Mouse (Mus musculus) midbrain, embryonic 11.5 days (tissue): ENCODE data around the gene Vim. TPM values are rescaled to one million over a fixed set of nuclear protein-coding genes. Genes with fewer than 3 reads are reported as not detected.
"Not testable (repeated sequence)": the region's sequence is repeated elsewhere in the genome, so short reads cannot be mapped to it uniquely, and the experiment has no call there.

Experiments used
- ATAC-seq: fragments of 200-750 bp; cut with Nextera tagmentation; 2 replicates; pipeline ENCODE4 v1.8.0; 2017; ENCODE audit warnings: moderate TSS enrichment, moderate library complexity; ENCODE audit not compliant: low FRiP score
- DNase-seq: peaks from one replicate; pipeline ENCODE4 v3.0.0; 2015; ENCODE audit warnings: low spot score; ENCODE audit errors: missing footprints
- H3K27ac ChIP-seq: fragments of 300-500 bp; sonication (generic); 2 replicates; pipeline ENCODE4 v1.5.1; 2014; ENCODE audit warnings: low read depth, low read length
- H3K27me3 ChIP-seq: fragments of 300-500 bp; sonication (generic); 2 replicates; pipeline ENCODE4 v1.6.1; 2014; ENCODE audit warnings: mild to moderate bottlenecking, low read length, moderate library complexity, mixed read lengths; ENCODE audit not compliant: control insufficient read depth, insufficient read depth
- H3K36me3 ChIP-seq: fragments of 300-500 bp; sonication (generic); 2 replicates; pipeline ENCODE4 v1.6.1; 2014; ENCODE audit warnings: mild to moderate bottlenecking, low read length, moderate library complexity, mixed read lengths; ENCODE audit not compliant: control insufficient read depth, insufficient read depth
- H3K4me1 ChIP-seq: fragments of 300-500 bp; sonication (generic); 2 replicates; pipeline ENCODE4 v1.6.1; 2014; ENCODE audit warnings: low read length; ENCODE audit not compliant: control insufficient read depth, insufficient read depth
- H3K4me2 ChIP-seq: fragments of 300-500 bp; sonication (generic); 2 replicates; pipeline ENCODE4 v1.6.1; 2014; ENCODE audit warnings: mild to moderate bottlenecking, moderate library complexity
- H3K4me3 ChIP-seq: fragments of 300-500 bp; sonication (generic); 2 replicates; pipeline ENCODE4 v1.5.1; 2014; ENCODE audit warnings: low read depth, low read length
- H3K9ac ChIP-seq: fragments of 300-500 bp; sonication (generic); 2 replicates; pipeline ENCODE4 v1.6.1; 2014; ENCODE audit warnings: low read length
- H3K9me3 ChIP-seq: fragments of 300-500 bp; sonication (generic); 2 replicates; pipeline ENCODE4 v1.6.1; 2016; ENCODE audit warnings: low read length; ENCODE audit not compliant: control insufficient read depth
- WGBS: fragments of 180-500 bp; shearing (Covaris S2); extraction: QIAGEN DNeasy Blood & Tissue Kit; methylation state at CpG from one replicate; pipeline ENCODE4 v1.1.7; 2014; 5-methylcytosine and 5-hydroxymethylcytosine counted together
- polyA plus RNA-seq: library from polyadenylated mRNA; unstranded; fragments of >200 nt; fragmentation: Nextera tagmentation; extraction: Ambion mirVana; gene quantifications from 2 replicates; pipeline ENCODE4 v1.2.1, GENCODE M21; 2014

Vim gene
- polyA plus RNA-seq, 1 experiment from 2014 or later = 1,500 TPM

DNA sequence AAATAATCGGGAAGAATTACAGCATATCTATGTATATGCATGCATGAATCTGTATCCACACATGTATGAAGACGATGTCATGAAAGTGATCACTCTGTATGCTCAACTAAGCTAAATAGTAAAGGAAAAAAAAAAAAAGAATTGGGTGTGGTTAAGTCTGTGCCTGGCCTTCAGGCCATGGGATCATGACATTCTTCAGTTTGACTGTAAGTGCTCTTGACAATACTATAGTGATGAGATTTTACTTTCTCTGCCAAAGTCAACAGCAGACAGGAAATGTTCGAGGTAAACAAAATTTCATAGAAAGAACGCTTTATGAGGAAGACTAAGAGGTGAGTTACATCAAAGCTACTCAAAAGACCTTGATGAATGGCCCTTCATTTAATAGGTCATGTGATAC, 19.6 kb downstream of the Vim start:
- no peak for ATAC-seq
- H3K9me3 ChIP-seq = no peaks in the 10 kb centered on the region

DNA sequence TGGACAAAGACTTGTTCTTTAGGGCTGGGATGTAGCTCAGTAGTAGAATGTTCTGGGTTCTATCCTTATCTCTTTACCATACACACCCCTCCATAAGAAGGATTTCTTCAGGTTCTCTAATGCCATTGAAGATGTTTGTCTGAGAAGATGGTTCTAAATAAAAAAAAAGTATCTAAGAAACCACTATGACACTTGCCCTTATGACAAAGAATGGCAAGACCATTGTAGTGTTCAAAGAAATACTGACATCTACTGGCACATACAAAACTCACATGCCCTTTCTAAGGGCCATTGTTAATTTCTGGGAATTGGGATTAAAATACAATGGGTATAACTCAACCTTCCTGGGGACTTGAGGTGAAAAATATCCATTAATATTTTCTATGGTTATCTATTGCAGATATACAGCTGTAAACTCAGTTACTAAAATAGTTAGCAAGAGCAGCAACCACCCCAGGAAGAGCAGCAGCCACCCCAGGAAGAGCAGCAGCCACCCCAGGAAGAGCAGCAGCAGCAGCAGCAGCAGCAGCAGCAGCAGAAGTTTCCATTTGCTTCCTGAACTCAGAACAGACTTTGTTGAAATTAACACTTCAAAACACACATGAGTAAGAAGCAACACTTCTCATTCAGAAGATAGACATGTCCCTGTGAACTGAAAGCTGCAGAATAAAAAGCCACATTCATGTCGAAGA, 23.4 kb downstream of the Vim start:
- no peak overlapping the region for H3K4me2 ChIP-seq
- peak; percentile 77 for DNase-seq
- no peak overlapping the region for H3K27ac ChIP-seq
- H3K9me3 ChIP-seq = no peaks in the 10 kb centered on the region
- WGBS = 90% methylated on average over 1 of the region's 1 CpGs
- peak; percentile 38; the same call in 1 of the 2 replicates for ATAC-seq
- H3K4me1 ChIP-seq = no peaks in the 10 kb centered on the region
- H3K4me3 ChIP-seq = no peak overlapping the region
- H3K9ac ChIP-seq = no peak overlapping the region
- no peaks in the 10 kb centered on the region for H3K36me3 ChIP-seq
- H3K27me3 ChIP-seq = no peaks in the 10 kb centered on the region

More for the DNA sequence above, 19.6 kb downstream of the Vim start:
- Histone ChIP-seq H3K4me1 (no peaks in the 10 kb centered on the region), H3K9ac (no peak overlapping the region), H3K36me3 (no peaks in the 10 kb centered on the region), H3K4me3 (no peak overlapping the region), H3K4me2 (no peak overlapping the region), H3K27ac (no peak overlapping the region), H3K27me3 (no peaks in the 10 kb centered on the region)
- DNase-seq = no peak
- 88% methylated on average over 4 of the region's 4 CpGs for WGBS

DNA sequence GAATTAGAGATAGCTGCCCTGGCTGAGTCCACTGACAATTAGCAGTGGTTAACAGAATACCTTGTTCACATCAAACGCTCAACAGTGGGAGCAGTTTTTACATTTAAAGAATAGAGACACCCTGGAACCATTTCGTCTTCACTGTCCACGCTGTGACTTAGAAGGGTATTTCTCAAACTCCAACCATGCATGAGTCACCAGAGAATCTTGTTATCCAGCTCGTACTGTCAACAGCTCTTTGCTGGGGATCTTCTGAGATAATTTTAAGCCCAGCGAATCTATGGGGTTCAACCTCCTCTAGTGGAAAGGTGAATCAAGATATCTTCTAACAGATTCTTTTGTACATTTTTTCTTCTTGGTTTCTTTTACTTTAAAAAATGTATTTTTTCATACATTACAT, 24.4 kb downstream of the Vim start:
- no peaks in the 10 kb centered on the region for H3K9me3 ChIP-seq
- H3K36me3 ChIP-seq = no peaks in the 10 kb centered on the region
- DNase-seq (no peak), ATAC-seq (no peak)
- H3K27ac ChIP-seq = no peak overlapping the region
- H3K4me1 ChIP-seq = no peaks in the 10 kb centered on the region
- H3K9ac ChIP-seq = no peak overlapping the region
- H3K4me3 ChIP-seq = no peak overlapping the region
- 82% methylated on average over 5 of the region's 5 CpGs for WGBS
- H3K4me2 ChIP-seq = no peak overlapping the region
- H3K27me3 ChIP-seq = no peaks in the 10 kb centered on the region

DNA sequence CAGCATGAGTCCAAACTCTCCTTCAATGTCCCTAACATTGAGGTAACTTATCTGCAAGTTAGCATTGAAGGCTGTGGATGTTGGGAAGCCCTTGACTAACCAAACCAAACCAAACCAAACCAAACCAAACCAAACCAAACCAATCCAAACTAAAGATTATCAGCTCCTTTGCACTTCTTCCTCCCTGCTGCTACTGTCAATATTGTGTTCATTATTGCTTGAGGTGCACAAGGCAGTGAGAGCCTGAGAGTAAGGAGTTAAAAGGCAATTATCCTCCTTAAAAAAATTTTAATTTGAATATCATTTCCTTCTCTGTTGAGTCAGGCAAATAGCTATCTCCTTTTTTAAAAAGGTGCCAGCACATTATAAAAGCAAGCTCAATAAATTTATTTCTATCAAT, 29.4 kb downstream of the Vim start:
- no peaks in the 10 kb centered on the region for H3K36me3 ChIP-seq
- no peak overlapping the region for H3K27ac ChIP-seq
- H3K9me3 ChIP-seq = no peaks in the 10 kb centered on the region
- no peaks in the 10 kb centered on the region for H3K4me1 ChIP-seq
- H3K4me2 ChIP-seq = no peak overlapping the region
- DNase-seq (no peak), ATAC-seq (no peak)
- no peak overlapping the region for H3K9ac ChIP-seq
- H3K4me3 ChIP-seq = no peak overlapping the region
- no peaks in the 10 kb centered on the region for H3K27me3 ChIP-seq

DNA sequence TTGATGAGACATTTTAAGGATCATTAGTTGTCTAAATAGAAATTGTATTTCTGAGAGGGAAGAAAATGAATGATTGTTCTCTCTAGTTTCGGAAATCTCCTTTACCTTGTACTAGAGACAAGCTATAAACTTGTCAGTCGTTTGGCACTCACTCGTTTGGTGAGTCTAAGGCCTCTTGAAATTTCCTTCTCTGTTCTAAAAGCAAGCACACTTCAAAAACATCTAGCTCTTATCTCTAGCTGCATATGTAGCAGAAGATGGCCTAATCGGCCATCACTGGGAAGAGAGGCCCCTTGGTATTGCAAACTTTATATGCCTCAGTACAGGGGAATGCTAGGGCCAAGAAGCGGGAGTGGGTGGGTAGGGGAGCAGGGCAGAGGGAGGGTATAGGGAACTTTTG, 29.9 kb downstream of the Vim start:
- H3K4me3 ChIP-seq, H3K9me3 ChIP-seq, H3K4me2 ChIP-seq, H3K27me3 ChIP-seq, H3K9ac ChIP-seq, H3K36me3 ChIP-seq, H3K27ac ChIP-seq, ATAC-seq, H3K4me1 ChIP-seq, DNase-seq: not testable (repeated sequence)
- WGBS = 85% methylated on average over 5 of the region's 5 CpGs

DNA sequence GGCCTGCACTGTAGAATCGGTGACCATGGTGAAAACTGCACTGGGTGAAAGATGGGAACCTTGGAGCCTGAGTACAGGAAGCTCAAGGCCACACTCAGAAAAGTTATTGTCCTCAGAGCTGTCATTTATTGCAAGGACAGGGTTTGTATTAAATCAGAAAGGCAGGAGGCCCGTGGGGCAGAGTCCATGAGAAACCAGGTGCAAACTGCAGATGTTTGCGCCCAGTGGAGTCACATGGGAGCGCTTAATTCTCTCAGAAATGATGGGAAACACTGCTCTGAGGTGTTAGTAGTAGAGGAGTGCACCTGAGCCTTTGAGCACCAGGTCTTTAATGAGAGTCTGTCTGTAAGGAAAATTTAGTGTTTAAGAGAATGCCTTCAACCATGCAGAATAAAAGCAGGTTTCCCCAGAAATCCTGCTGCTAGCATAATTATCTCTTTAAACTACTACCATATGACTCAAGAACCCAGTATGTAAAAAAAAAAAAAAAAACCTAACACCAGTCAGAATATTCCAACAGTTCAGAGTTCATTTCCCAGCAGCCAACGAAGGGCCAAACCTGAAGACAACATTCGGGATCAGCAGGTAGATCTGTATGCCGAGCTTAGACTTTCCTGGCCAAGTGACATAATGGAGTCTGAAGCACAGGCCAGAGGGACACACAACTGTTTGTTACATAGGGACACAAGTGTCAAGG, 56.6 kb downstream of the Vim start:
- Histone ChIP-seq H3K4me3 (no peak overlapping the region), H3K27ac (no peak overlapping the region), H3K4me1 (no peaks in the 10 kb centered on the region), H3K36me3 (no peaks in the 10 kb centered on the region), H3K4me2 (no peak overlapping the region), H3K9ac (no peak overlapping the region), H3K9me3 (no peaks in the 10 kb centered on the region), H3K27me3 (no peaks in the 10 kb centered on the region)
- ATAC-seq (no peak), DNase-seq (no peak)
- 83% methylated on average over 7 of the region's 7 CpGs for WGBS

Other genes with a start within 250 kb of the Vim start
- 0.59 and 0.78 TPM in 2 replicates for gene Cubn, start 82.1 kb upstream of the Vim start, polyA plus RNA-seq
- gene Trdmt1, start 29.3 kb upstream of the Vim start, polyA plus RNA-seq = 9.6 and 12.7 TPM in 2 replicates
- 0.18 and 0.20 TPM in 2 replicates for gene St8sia6, start 220.1 kb downstream of the Vim start, polyA plus RNA-seq